Mouse (Mus musculus): ENCODE data around the gene Mark2. TPM values are rescaled to one million over a fixed set of nuclear protein-coding genes. Genes with fewer than 3 reads are reported as not detected.

Gene Mark2
- polyA plus RNA-seq, 1 experiment from 2014 or later = 53.9 TPM

DNA sequence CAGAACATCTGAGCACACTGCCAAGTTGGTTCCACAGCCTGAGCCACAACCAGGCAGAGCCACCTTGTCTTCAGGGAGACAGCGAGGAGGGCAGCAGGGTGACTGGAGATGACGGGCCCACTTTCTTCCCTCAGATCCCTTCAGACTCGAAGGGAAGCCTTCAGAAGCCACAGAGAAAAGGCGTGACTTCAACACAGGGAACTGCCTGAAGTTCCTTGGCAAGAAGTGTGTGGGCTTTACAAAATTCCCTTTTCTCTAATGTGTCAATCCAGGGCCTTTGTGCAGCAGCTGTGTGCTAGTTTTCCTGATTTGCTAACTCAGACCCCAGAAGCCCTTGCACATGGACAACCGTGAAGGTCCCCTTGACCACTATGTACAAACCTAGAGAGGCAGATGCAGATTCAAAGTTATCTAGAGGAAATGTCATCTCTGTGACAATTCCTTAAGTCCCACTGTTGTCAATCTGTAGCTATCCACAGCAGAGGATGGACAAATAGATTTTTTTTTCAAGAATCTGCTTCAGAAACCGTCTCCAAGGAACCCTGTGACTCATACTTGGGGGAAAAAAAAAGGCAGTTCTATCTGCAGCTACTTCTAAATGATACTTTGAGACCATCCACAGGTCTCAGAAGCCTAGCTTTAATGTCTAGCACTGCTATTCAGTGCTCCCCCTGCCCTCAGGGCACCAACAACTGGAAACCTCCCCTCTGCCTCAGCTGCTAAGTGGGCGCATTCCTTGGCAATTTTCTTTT lies 49.5 kb downstream of the Mark2 start:
- no peak overlapping the region for H3K4me2 ChIP-seq
- no peaks in the 10 kb centered on the region for H3K27me3 ChIP-seq (ENCODE audit: control insufficient read depth, insufficient read depth, low read length)
- no peaks in the 10 kb centered on the region; the same call in 1 of the 2 replicates for H3K4me1 ChIP-seq (ENCODE audit: control insufficient read depth, insufficient read depth, low read length)
- no peak for ATAC-seq (ENCODE audit: low FRiP score)
- 88% methylated on average over 7 of the region's 7 CpGs for WGBS
- no peak overlapping the region for H3K4me3 ChIP-seq (ENCODE audit: low read depth, low read length)
- no peak for DNase-seq (ENCODE audit: low spot score, missing footprints)
- no peak overlapping the region for H3K27ac ChIP-seq (ENCODE audit: low read depth, low read length)
- no peaks in the 10 kb centered on the region; the same call in none of the 2 replicates for H3K36me3 ChIP-seq (ENCODE audit: control insufficient read depth, insufficient read depth, low read length)
- H3K9me3 ChIP-seq (ENCODE audit: control insufficient read depth, low read length) = no peaks in the 10 kb centered on the region
- H3K9ac ChIP-seq (ENCODE audit: low read length) = no peak overlapping the region

DNA sequence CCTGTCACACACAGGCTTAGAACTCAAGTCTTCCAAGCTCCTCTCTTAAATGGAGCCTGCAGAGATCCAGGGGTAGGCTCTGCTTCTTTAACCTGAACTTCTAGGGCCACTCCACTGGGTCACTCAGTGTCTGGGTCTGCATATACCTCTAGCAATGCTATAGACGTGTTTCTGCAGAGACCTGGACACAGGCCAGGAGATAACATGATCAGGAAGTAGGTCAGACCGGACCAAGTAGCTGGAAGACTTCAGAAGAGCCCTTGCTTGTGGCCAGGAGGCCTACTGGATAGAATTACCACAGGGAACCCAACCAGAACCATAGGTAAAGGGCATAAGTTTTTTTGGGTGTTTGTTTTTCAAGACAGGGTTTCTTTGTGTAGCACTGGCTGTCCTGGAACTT lies 51.9 kb downstream of the Mark2 start:
- Histone ChIP-seq H3K27ac (ENCODE audit: low read depth, low read length) (no peak overlapping the region), H3K4me2 (no peak overlapping the region), H3K36me3 (ENCODE audit: control insufficient read depth, insufficient read depth, low read length) (peaks cover 10% of the 10 kb centered on the region), H3K9me3 (ENCODE audit: control insufficient read depth, low read length) (no peaks in the 10 kb centered on the region), H3K4me1 (ENCODE audit: control insufficient read depth, insufficient read depth, low read length) (no peaks in the 10 kb centered on the region; the same call in 1 of the 2 replicates), H3K9ac (ENCODE audit: low read length) (no peak overlapping the region), H3K27me3 (ENCODE audit: control insufficient read depth, insufficient read depth, low read length) (no peaks in the 10 kb centered on the region), H3K4me3 (ENCODE audit: low read depth, low read length) (no peak overlapping the region)
- ATAC-seq (ENCODE audit: low FRiP score) = no peak
- 75% methylated on average over 2 of the region's 2 CpGs for WGBS
- no peak for DNase-seq (ENCODE audit: low spot score, missing footprints)

DNA sequence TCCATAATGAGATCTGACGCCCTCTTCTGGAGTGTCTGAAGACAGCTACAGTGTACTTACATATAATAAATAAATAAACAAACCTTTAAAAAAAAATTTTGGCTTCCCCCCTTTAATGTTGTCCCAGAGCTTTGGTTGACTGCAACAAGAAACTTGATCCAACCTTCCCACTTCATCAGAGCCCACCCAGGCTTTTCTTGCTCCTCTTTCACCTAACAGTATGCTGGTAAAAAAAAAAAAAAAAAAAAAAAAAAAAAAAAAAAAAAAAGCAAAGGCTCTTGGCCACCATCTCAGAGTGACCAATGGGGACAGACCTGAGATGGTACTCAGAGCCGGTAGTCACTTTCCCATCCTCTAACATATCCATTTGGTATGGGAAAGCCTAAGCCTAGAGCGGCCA lies 53.4 kb downstream of the Mark2 start:
- Histone ChIP-seq H3K9ac (ENCODE audit: low read length) (no peak overlapping the region), H3K4me3 (ENCODE audit: low read depth, low read length) (no peak overlapping the region), H3K36me3 (ENCODE audit: control insufficient read depth, insufficient read depth, low read length) (peaks cover 15% of the 10 kb centered on the region), H3K27me3 (ENCODE audit: control insufficient read depth, insufficient read depth, low read length) (no peaks in the 10 kb centered on the region), H3K4me1 (ENCODE audit: control insufficient read depth, insufficient read depth, low read length) (no peaks in the 10 kb centered on the region; the same call in 1 of the 2 replicates), H3K27ac (ENCODE audit: low read depth, low read length) (no peak overlapping the region), H3K9me3 (ENCODE audit: control insufficient read depth, low read length) (no peaks in the 10 kb centered on the region), H3K4me2 (no peak overlapping the region)
- DNase-seq (ENCODE audit: low spot score, missing footprints) (no peak), ATAC-seq (ENCODE audit: low FRiP score) (no peak)
- 85% methylated on average over 3 of the region's 3 CpGs for WGBS

DNA sequence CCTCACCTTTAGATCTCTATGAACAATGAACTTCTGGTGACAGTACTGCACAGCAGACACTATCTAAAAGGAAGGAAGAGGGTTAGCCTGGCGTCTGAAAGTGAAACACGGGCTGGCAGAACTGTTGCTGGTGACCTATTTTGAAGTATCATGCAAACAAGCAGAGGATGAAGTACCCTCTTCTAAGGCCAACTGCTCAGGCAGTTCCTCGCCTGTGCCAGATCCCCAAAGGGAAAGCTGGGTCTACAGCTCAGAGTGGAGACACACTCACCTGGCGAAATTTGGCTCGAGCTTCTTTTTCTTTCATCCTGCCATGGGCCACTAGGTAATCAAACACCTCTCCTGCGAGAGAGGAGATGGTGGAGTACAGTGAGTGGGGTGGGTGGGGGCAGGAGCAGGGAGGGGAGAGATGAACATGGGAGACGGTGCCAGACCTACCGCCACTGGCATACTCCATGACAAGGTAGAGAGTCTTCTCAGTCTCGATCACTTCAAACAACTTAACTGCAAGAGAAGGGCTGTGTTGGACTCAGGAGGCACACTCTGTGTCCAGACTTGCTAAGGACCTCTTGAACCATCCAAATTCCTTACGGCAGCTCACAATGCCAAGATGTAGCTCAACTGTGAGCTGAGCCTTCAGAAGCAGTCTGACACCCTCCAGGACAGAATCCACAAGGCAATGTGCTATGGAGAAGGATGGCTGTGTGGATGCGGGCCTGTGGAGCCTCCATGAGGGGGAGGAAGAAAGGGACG lies 54.9 kb downstream of the Mark2 start:
- H3K36me3 ChIP-seq (ENCODE audit: control insufficient read depth, insufficient read depth, low read length) = peaks cover 26% of the 10 kb centered on the region
- H3K9ac ChIP-seq (ENCODE audit: low read length) = no peak overlapping the region
- no peak for DNase-seq (ENCODE audit: low spot score, missing footprints)
- 90% methylated on average over 12 of the region's 12 CpGs for WGBS
- no peak for ATAC-seq (ENCODE audit: low FRiP score)
- H3K9me3 ChIP-seq (ENCODE audit: control insufficient read depth, low read length) = no peaks in the 10 kb centered on the region
- H3K4me3 ChIP-seq (ENCODE audit: low read depth, low read length) = no peak overlapping the region
- no peak overlapping the region for H3K4me2 ChIP-seq
- no peaks in the 10 kb centered on the region for H3K27me3 ChIP-seq (ENCODE audit: control insufficient read depth, insufficient read depth, low read length)
- H3K27ac ChIP-seq (ENCODE audit: low read depth, low read length) = no peak overlapping the region
- no peaks in the 10 kb centered on the region for H3K4me1 ChIP-seq (ENCODE audit: control insufficient read depth, insufficient read depth, low read length)

DNA sequence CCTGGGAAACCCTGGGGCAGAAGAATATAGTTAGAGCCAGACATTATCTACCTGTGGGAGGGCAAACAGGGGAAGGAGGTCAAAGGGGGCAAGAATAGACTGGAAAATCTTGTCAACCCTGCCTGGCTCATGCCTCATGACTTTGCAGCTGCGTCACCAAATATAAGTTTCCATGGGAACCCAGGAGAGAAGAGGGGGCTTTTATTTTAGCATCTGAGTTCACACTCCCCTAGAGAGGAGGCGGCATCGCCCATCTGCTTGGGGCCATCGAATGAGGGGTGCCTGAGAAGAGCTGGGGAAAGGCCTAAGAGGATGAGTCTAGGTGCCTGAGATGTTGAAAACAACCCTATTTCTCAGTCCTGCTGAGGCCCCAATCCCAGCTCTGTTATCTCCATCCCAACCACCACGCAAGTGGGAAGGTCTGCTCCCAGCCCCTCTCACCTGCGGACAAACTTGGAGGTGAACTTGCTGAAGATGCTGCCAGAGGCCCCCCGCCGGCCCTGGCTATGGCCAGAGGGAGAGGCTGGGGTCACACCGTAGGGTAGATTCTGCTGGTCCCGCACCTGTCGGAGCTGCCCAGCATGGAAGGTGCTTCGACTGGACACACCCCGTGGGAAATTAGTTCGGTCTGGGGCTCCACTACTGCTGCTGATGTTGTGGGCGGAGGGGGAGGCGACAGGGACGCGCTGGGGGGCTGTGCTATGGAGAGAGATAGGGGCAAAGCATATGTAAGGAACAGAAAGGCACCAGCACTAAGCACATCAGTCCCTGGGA lies 60.9 kb downstream of the Mark2 start:
- Histone ChIP-seq H3K9ac (ENCODE audit: low read length) (no peak overlapping the region), H3K9me3 (ENCODE audit: control insufficient read depth, low read length) (no peaks in the 10 kb centered on the region), H3K4me3 (ENCODE audit: low read depth, low read length) (no peak overlapping the region), H3K4me2 (no peak overlapping the region), H3K27me3 (ENCODE audit: control insufficient read depth, insufficient read depth, low read length) (no peaks in the 10 kb centered on the region), H3K4me1 (ENCODE audit: control insufficient read depth, insufficient read depth, low read length) (peaks cover 13% of the 10 kb centered on the region), H3K27ac (ENCODE audit: low read depth, low read length) (no peak overlapping the region), H3K36me3 (ENCODE audit: control insufficient read depth, insufficient read depth, low read length) (peaks cover 33% of the 10 kb centered on the region; the same call in 1 of the 2 replicates)
- 89% methylated on average over 18 of the region's 18 CpGs for WGBS
- no peak for ATAC-seq (ENCODE audit: low FRiP score)
- DNase-seq (ENCODE audit: low spot score, missing footprints) = no peak

DNA sequence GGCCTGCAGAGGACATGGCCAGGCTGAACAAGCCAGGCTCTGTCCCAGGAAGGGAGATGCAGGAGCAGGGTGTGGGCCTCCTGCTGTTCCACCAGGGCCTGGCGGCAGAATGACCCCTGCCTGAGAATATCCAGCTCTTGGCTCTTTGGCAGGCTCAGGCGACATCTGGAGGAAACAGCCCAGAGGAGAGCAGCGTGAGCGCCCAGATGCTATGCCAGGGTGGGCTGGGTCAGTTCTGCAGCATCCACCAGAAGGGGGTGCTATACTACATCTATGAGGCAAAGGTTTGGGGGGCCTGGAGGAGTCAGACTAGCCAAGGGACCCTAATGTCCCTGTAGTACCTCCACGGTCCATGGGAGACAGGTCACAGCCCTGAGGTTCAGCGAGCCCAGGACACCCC lies 62.5 kb downstream of the Mark2 start:
- no peak overlapping the region for H3K9ac ChIP-seq (ENCODE audit: low read length)
- no peak overlapping the region for H3K4me3 ChIP-seq (ENCODE audit: low read depth, low read length)
- H3K27me3 ChIP-seq (ENCODE audit: control insufficient read depth, insufficient read depth, low read length) = no peaks in the 10 kb centered on the region
- peaks cover 25% of the 10 kb centered on the region for H3K4me1 ChIP-seq (ENCODE audit: control insufficient read depth, insufficient read depth, low read length)
- DNase-seq (ENCODE audit: low spot score, missing footprints) (peak; percentile 90), ATAC-seq (ENCODE audit: low FRiP score) (peak; percentile 18)
- no peaks in the 10 kb centered on the region for H3K9me3 ChIP-seq (ENCODE audit: control insufficient read depth, low read length)
- H3K27ac ChIP-seq (ENCODE audit: low read depth, low read length) = no peak overlapping the region
- H3K4me2 ChIP-seq = no peak overlapping the region
- H3K36me3 ChIP-seq (ENCODE audit: control insufficient read depth, insufficient read depth, low read length) = peaks cover 36% of the 10 kb centered on the region
- WGBS = 42% methylated on average over 6 of the region's 6 CpGs

DNA sequence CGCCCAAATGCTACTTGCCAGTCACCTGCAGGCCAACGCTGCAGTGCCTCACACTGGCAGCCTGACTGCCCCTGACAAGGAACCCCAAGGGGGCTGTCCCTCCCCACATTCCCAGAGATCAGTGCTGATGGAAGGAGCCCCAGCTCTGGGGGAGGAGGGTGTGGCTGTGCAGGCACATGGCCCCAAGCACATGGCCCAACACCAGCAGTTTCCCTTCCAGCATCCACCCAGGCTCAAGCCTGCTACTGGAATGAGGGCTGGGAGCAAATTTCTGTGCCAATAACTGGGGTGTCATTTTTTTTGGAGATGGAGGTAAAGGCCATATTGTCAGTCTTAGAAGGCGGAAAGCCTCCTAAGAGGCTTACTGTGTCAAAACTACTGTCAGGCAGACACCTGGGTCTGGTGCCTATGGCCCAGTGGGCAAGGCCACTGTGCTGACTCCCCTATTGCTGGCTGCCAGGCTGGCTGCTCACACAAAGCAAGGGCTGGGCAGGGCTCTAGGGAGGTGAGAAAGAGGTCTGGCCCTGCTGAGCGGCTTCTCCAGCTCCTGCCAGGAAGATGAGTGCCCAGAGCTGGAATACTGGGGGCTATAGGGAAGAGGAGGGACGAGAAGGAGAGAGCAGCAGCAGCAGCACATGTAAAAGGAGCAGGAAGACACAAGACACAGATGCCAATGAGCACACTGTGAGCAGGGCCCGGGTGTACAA lies 63.3 kb downstream of the Mark2 start:
- H3K36me3 ChIP-seq (ENCODE audit: control insufficient read depth, insufficient read depth, low read length) = peaks cover 43% of the 10 kb centered on the region

DNA sequence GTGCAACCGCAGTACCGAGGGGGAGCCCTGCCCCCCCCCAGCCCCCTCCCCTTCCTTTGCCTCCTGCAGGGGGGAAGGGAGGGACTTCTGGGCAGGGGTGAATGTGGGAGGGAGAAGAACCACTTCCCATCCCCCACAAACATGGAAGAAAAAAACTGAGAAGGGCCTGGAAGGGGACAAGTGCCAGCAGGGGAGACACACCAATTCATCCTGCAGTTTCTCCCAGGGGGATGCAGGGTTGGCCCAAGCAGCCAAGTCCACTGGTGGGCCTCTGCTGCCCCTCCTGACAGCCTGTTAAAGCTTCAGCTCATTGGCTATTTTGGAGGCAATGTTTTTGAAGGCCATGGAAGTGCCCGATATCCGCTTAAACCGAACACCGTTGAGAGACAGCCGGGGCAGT lies 64.9 kb downstream of the Mark2 start:
- Histone ChIP-seq H3K9me3 (ENCODE audit: control insufficient read depth, low read length) (no peaks in the 10 kb centered on the region), H3K4me3 (ENCODE audit: low read depth, low read length) (no peak overlapping the region), H3K4me2 (no peak overlapping the region), H3K9ac (ENCODE audit: low read length) (no peak overlapping the region), H3K27ac (ENCODE audit: low read depth, low read length) (peak overlapping the region; percentile 49), H3K36me3 (ENCODE audit: control insufficient read depth, insufficient read depth, low read length) (peaks cover 48% of the 10 kb centered on the region), H3K4me1 (ENCODE audit: control insufficient read depth, insufficient read depth, low read length) (peaks cover 33% of the 10 kb centered on the region), H3K27me3 (ENCODE audit: control insufficient read depth, insufficient read depth, low read length) (no peaks in the 10 kb centered on the region)
- ATAC-seq (ENCODE audit: low FRiP score) (no peak), DNase-seq (ENCODE audit: low spot score, missing footprints) (no peak)
- WGBS = 65% methylated on average over 7 of the region's 7 CpGs

More for the DNA sequence above, 63.3 kb downstream of the Mark2 start:
- DNase-seq (ENCODE audit: low spot score, missing footprints) (peak; percentile 77), ATAC-seq (ENCODE audit: low FRiP score) (no peak)
- Histone ChIP-seq H3K27me3 (ENCODE audit: control insufficient read depth, insufficient read depth, low read length) (no peaks in the 10 kb centered on the region), H3K9ac (ENCODE audit: low read length) (peak overlapping the region; percentile 30; the same call in 1 of the 2 replicates), H3K9me3 (ENCODE audit: control insufficient read depth, low read length) (no peaks in the 10 kb centered on the region), H3K27ac (ENCODE audit: low read depth, low read length) (no peak overlapping the region; the same call in 1 of the 2 replicates), H3K4me1 (ENCODE audit: control insufficient read depth, insufficient read depth, low read length) (peaks cover 25% of the 10 kb centered on the region), H3K4me2 (no peak overlapping the region), H3K4me3 (ENCODE audit: low read depth, low read length) (no peak overlapping the region)
- 85% methylated on average over 6 of the region's 6 CpGs for WGBS
